Mouse (Mus musculus) megakaryocyte, embryonic 14.5 days (primary cell): ENCODE data around the gene Rcc2.

Source experiments
- FLI1 ChIP-seq: IDR thresholded peaks from 2 replicates; pipeline ENCODE4 v1.6.1; 2012; ENCODE audit warnings: low read length, inconsistent platforms, mixed read lengths
- GATA1 ChIP-seq: IDR thresholded peaks from 3 replicates; pipeline ENCODE4 v1.6.1; 2012; ENCODE audit warnings: mixed read lengths, low read length, inconsistent platforms, borderline replicate concordance

GRCm38 (mm10) chr4:140699441-140700127 is 757 bp upstream of the Rcc2 start:
- no peak for TF ChIP-seq GATA1
- no peak for TF ChIP-seq FLI1
